Mouse (Mus musculus) liver, adult 2 months (tissue): Measurements from ENCODE around the gene Doc2b. TPM values are rescaled to one million over a fixed set of nuclear protein-coding genes. Genes with fewer than 3 reads are reported as not detected.

Experiments
- DNase-seq: peaks from one replicate; pipeline ENCODE4 v3.0.0-alpha.2; 2011; ENCODE audit warnings: low read depth, low spot score; ENCODE audit errors: extremely low read depth
- H3K27ac ChIP-seq: fragments of 200-500 bp; replicated peaks from 2 replicates; pipeline ENCODE4 v1.5.1; 2012; ENCODE audit warnings: low read depth, mild to moderate bottlenecking, control low read depth, inconsistent platforms, low read length; ENCODE audit not compliant: insufficient read depth
- H3K27me3 ChIP-seq: fragments of 200-500 bp; 2 replicates; pipeline ENCODE4 v1.6.1; 2012; ENCODE audit warnings: mild to moderate bottlenecking, moderate library complexity, low read length, inconsistent platforms; ENCODE audit not compliant: control insufficient read depth, insufficient read depth
- H3K36me3 ChIP-seq: fragments of 200-500 bp; 2 replicates; pipeline ENCODE4 v1.6.1; 2012; ENCODE audit warnings: low read length, inconsistent platforms; ENCODE audit not compliant: control insufficient read depth, insufficient read depth
- H3K4me1 ChIP-seq: fragments of 200-500 bp; 2 replicates; pipeline ENCODE4 v1.6.1; 2011; ENCODE audit warnings: low read length; ENCODE audit not compliant: control insufficient read depth, insufficient read depth
- H3K4me3 ChIP-seq: fragments of 200-500 bp; 2 replicates; pipeline ENCODE4 v1.5.1; 2011; ENCODE audit warnings: low read depth, mild to moderate bottlenecking, control low read depth, low read length, moderate library complexity; ENCODE audit not compliant: insufficient read depth
- H3K79me2 ChIP-seq: fragments of 200-500 bp; 2 replicates; pipeline ENCODE4 v1.6.1; 2012; ENCODE audit warnings: inconsistent platforms, mild to moderate bottlenecking, low read length, moderate library complexity; ENCODE audit not compliant: control insufficient read depth, insufficient read depth
- H3K9ac ChIP-seq: fragments of 200-500 bp; 2 replicates; pipeline ENCODE4 v1.6.1; 2012; ENCODE audit warnings: low read depth, mild to moderate bottlenecking, control low read depth, inconsistent platforms, low read length
- CTCF ChIP-seq: fragments of 200-500 bp; IDR thresholded peaks from 2 replicates; pipeline ENCODE4 v1.5.1; 2011; ENCODE audit warnings: low read depth, low read length, control low read depth
- POLR2A ChIP-seq: fragments of 200-500 bp; IDR thresholded peaks from 2 replicates; pipeline ENCODE4 v1.6.1; 2011; ENCODE audit warnings: low read length, control low read depth; ENCODE audit not compliant: insufficient read depth; ENCODE audit errors: extremely low read depth
- WGBS: fragments of 180-500 bp; shearing (Covaris S2); methylation state at CpG from one replicate; pipeline ENCODE4 v1.1.7; 2018; 5-methylcytosine and 5-hydroxymethylcytosine counted together
- polyA plus RNA-seq: library from polyadenylated mRNA; depleted of rRNA; stranded (reverse); fragments of >200 nt; gene quantifications from 2 replicates; pipeline ENCODE4 v1.2.3, GENCODE M21; 2012
- total RNA-seq: library from RNA; depleted of rRNA; stranded (reverse); fragments of >200 nt; gene quantifications from 2 replicates; pipeline ENCODE4 v1.2.3, GENCODE M21; 2014

The Doc2b gene
- total and polyA plus RNA-seq, 2 experiments, result 0.07 to 0.09 TPM

- Histone ChIP-seq H3K79me2 (no peaks in the 10 kb centered on the region), H3K4me1 (no peaks in the 10 kb centered on the region), H3K9ac (no peak overlapping the region), H3K4me3 (no peak overlapping the region), H3K36me3 (no peaks in the 10 kb centered on the region), H3K27ac (no peak overlapping the region), H3K27me3 (peaks cover 15% of the 10 kb centered on the region)
- no peak for TF ChIP-seq POLR2A
- TF ChIP-seq CTCF, result no peak
- DNase-seq, result peak; percentile 4
- 75% methylated on average over 13 of the region's 13 CpGs for WGBS
Measured at GRCm38 (mm10) chr11:75796536-75797246, 842 bp upstream of the Doc2b start.

- H3K4me3 ChIP-seq, result no peak overlapping the region
- DNase-seq, result no peak
- H3K9ac ChIP-seq, result no peak overlapping the region; the same call in 1 of the 2 replicates
- H3K27me3 ChIP-seq, result peaks cover 15% of the 10 kb centered on the region
- no peak overlapping the region for H3K27ac ChIP-seq
- H3K4me1 ChIP-seq, result no peaks in the 10 kb centered on the region
- H3K36me3 ChIP-seq, result no peaks in the 10 kb centered on the region
- WGBS, result 3% methylated on average over 32 of the region's 42 CpGs
- H3K79me2 ChIP-seq, result no peaks in the 10 kb centered on the region
- TF ChIP-seq CTCF (no peak), POLR2A (no peak)
Measured at GRCm38 (mm10) chr11:75795321-75795636, 570 bp downstream of the Doc2b start.

GRCm38 (mm10) chr11:75794602-75795320 is 1.1 kb downstream of the Doc2b start:
- H3K27ac ChIP-seq, result no peak overlapping the region
- H3K27me3 ChIP-seq, result peaks cover 15% of the 10 kb centered on the region
- TF ChIP-seq POLR2A, result no peak
- no peak for TF ChIP-seq CTCF
- no peaks in the 10 kb centered on the region for H3K79me2 ChIP-seq
- H3K36me3 ChIP-seq, result no peaks in the 10 kb centered on the region
- WGBS, result 12% methylated on average over 45 of the region's 45 CpGs
- no peak overlapping the region for H3K4me3 ChIP-seq
- no peaks in the 10 kb centered on the region for H3K4me1 ChIP-seq
- DNase-seq, result no peak
- no peak overlapping the region for H3K9ac ChIP-seq

GRCm38 (mm10) chr11:75793351-75793750 is 2.5 kb downstream of the Doc2b start:
- no peak for TF ChIP-seq POLR2A
- no peak for TF ChIP-seq CTCF
- no peaks in the 10 kb centered on the region for H3K4me1 ChIP-seq
- H3K27me3 ChIP-seq, result peaks cover 15% of the 10 kb centered on the region
- WGBS, result 72% methylated on average over 5 of the region's 5 CpGs
- no peak for DNase-seq
- no peak overlapping the region for H3K27ac ChIP-seq
- no peak overlapping the region for H3K4me3 ChIP-seq
- H3K36me3 ChIP-seq, result no peaks in the 10 kb centered on the region
- H3K79me2 ChIP-seq, result no peaks in the 10 kb centered on the region
- no peak overlapping the region for H3K9ac ChIP-seq

GRCm38 (mm10) chr11:75792535-75792934 is 3.3 kb downstream of the Doc2b start:
- Histone ChIP-seq H3K36me3 (no peaks in the 10 kb centered on the region), H3K27me3 (peaks cover 15% of the 10 kb centered on the region), H3K4me3 (no peak overlapping the region), H3K79me2 (no peaks in the 10 kb centered on the region), H3K9ac (no peak overlapping the region), H3K27ac (no peak overlapping the region), H3K4me1 (no peaks in the 10 kb centered on the region)
- 81% methylated on average over 5 of the region's 5 CpGs for WGBS
- no peak for DNase-seq
- no peak for TF ChIP-seq POLR2A
- TF ChIP-seq CTCF, result no peak

- no peak for DNase-seq
- H3K9ac ChIP-seq, result no peak overlapping the region
- H3K27me3 ChIP-seq, result no peaks in the 10 kb centered on the region
- no peaks in the 10 kb centered on the region for H3K4me1 ChIP-seq
- no peak for TF ChIP-seq CTCF
- no peaks in the 10 kb centered on the region for H3K79me2 ChIP-seq
- H3K27ac ChIP-seq, result no peak overlapping the region
- H3K36me3 ChIP-seq, result no peaks in the 10 kb centered on the region
- H3K4me3 ChIP-seq, result no peak overlapping the region
- 55% methylated on average over 8 of the region's 8 CpGs for WGBS
Measured at GRCm38 (mm10) chr11:75785897-75786296, 10.0 kb downstream of the Doc2b start.
